Mouse (Mus musculus) ES-Bruce4 (cell line): ENCODE data around the gene Olfr307.

Experiments
- CTCF ChIP-seq: IDR thresholded peaks from one replicate; pipeline ENCODE4 v1.8.1; 2011; ENCODE audit warnings: low read depth, low read length
- POLR2A ChIP-seq: IDR thresholded peaks from one replicate; pipeline ENCODE4 v1.8.1; 2011; ENCODE audit warnings: low read length; ENCODE audit not compliant: insufficient read depth

GRCm38 (mm10) chr7:86325530-86325929 lies 11.9 kb downstream of the Olfr307 start, which contains the start of gene Olfr308:
- TF ChIP-seq CTCF, result no peak
- no peak for TF ChIP-seq POLR2A
